Mouse (Mus musculus) kidney, adult 2 months (tissue): ENCODE measurements around the gene Atxn1.

Experiments
- CTCF ChIP-seq: fragments of 200-500 bp; conservative IDR thresholded peaks from 2 replicates; pipeline ENCODE4 v1.5.1; 2011; ENCODE audit warnings: low read depth, mild to moderate bottlenecking, control low read depth, low read length, moderate library complexity, mixed read lengths; ENCODE audit not compliant: insufficient read depth, insufficient read length
- POLR2A ChIP-seq: fragments of 200-500 bp; IDR thresholded peaks from one replicate; pipeline ENCODE4 v1.6.1; 2011; ENCODE audit warnings: low read depth, low read length, control low read depth

DNA sequence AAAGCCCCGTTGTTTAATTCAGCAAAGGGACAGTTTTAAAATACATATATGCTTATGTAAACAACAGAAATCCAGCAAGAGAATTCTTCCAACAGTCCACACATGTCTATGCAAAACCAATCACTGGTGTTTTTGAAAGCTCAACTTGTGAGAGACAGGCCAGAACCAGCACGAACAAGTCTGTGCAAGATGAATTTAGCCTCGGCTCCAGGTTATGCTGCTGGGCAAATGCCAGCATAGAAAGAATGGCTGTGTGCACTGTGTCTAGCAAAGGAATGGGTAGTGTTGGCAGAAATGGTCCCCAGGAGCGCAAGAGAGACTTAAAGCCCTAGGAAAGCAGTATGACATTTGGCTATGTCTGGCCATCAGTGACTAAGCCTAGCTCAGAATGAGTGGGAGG, 24.1 kb downstream of the Atxn1 start:
- TF ChIP-seq CTCF (no peak), POLR2A (no peak)
